Mouse (Mus musculus): ENCODE data around the gene Jakmip3. TPM values are rescaled to one million over a fixed set of nuclear protein-coding genes. Genes with fewer than 3 reads are reported as not detected.

Jakmip3 gene
- polyA plus RNA-seq, 1 experiment from 2014 or later: 0.14 TPM

- no peak overlapping the region for H3K4me3 ChIP-seq (ENCODE audit: low read depth, low read length)
- H3K4me2 ChIP-seq (replicated peaks; ENCODE audit: low read depth): no peak overlapping the region
- H3K9ac ChIP-seq (ENCODE audit: low read depth, low read length): no peak overlapping the region
- H3K36me3 ChIP-seq (ENCODE audit: control insufficient read depth, insufficient read depth): no peaks in the 10 kb centered on the region
- 74% methylated on average over 3 of the region's 3 CpGs for WGBS
- no peak for TF ChIP-seq CTCF (IDR thresholded peaks at IDR 0.05; ENCODE audit: low read depth)
- no peaks in the 10 kb centered on the region for H3K9me3 ChIP-seq (ENCODE audit: control insufficient read depth)
- no peaks in the 10 kb centered on the region for H3K4me1 ChIP-seq (replicated peaks; ENCODE audit: control insufficient read depth, insufficient read depth, low read length)
- ATAC-seq: no peak
- no peaks in the 10 kb centered on the region for H3K27me3 ChIP-seq (replicated peaks; ENCODE audit: control insufficient read depth, insufficient read depth, low read length)
- no peak overlapping the region for H3K27ac ChIP-seq (ENCODE audit: low read depth, low read length)
Measured at GRCm38 (mm10) chr7:139101826-139102225, 161.3 kb downstream of the Jakmip3 start.

DNA sequence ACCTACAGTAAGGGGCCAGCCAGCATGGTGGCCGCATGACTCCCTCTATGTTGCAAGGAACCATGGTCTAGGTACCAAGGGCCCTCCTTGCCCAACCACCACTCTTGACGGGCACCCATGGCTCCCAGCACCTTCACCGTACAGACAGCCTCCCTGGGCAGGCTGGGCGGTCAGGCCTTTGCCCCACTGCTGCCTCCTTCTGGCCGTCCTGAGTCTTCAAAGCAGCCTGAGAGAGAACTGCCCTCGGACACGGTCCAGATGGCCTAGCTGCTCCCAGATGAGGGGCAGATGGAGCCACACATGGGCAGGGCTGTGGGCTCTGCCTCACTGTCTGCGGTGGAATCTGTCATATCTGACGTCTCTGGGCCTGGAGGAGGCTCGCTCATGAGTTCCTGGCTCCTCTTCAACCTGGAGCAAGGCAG is 163.4 kb downstream of the Jakmip3 start:
- Histone ChIP-seq H3K9ac (ENCODE audit: low read depth, low read length) (no peak overlapping the region), H3K9me3 (ENCODE audit: control insufficient read depth) (no peaks in the 10 kb centered on the region), H3K36me3 (ENCODE audit: control insufficient read depth, insufficient read depth) (no peaks in the 10 kb centered on the region; the same call in 1 of the 2 replicates), H3K4me3 (ENCODE audit: low read depth, low read length) (no peak overlapping the region), H3K4me2 (replicated peaks; ENCODE audit: low read depth) (no peak overlapping the region), H3K27me3 (replicated peaks; ENCODE audit: control insufficient read depth, insufficient read depth, low read length) (no peaks in the 10 kb centered on the region), H3K4me1 (replicated peaks; ENCODE audit: control insufficient read depth, insufficient read depth, low read length) (no peaks in the 10 kb centered on the region), H3K27ac (ENCODE audit: low read depth, low read length) (no peak overlapping the region)
- no peak for ATAC-seq
- peak; percentile 51 for TF ChIP-seq CTCF (IDR thresholded peaks at IDR 0.05; ENCODE audit: low read depth)
- WGBS: 63% methylated on average over 10 of the region's 10 CpGs

GRCm38 (mm10) chr7:139105076-139105475 is 164.5 kb downstream of the Jakmip3 start:
- H3K27ac ChIP-seq (ENCODE audit: low read depth, low read length): no peak overlapping the region
- WGBS: 81% methylated on average over 5 of the region's 5 CpGs

DNA sequence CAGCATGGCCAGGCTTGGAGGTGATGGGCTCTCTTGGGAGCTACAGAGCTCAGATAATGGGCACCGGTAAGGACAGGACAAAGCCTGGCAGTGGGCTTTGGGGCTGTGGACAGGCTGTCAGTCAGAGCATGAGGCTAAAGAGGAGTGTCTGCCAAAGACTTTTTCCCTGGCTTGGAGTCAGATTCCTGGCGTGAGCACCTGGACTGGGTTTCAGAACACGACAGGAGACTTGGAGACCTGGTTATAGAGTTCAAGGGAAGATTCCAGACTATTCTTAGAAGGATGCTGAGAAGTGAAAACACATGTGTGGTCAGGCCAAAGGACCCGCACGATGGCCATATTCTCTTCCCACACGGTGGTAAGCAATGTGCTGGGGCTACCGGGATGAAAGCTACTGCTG is 165.2 kb downstream of the Jakmip3 start:
- TF ChIP-seq CTCF (IDR thresholded peaks at IDR 0.05; ENCODE audit: low read depth): no peak
- no peaks in the 10 kb centered on the region; the same call in 1 of the 2 replicates for H3K36me3 ChIP-seq (ENCODE audit: control insufficient read depth, insufficient read depth)
- 89% methylated on average over 7 of the region's 7 CpGs for WGBS
- H3K27me3 ChIP-seq (replicated peaks; ENCODE audit: control insufficient read depth, insufficient read depth, low read length): no peaks in the 10 kb centered on the region
- no peaks in the 10 kb centered on the region for H3K4me1 ChIP-seq (replicated peaks; ENCODE audit: control insufficient read depth, insufficient read depth, low read length)
- H3K27ac ChIP-seq (ENCODE audit: low read depth, low read length): no peak overlapping the region
- H3K4me3 ChIP-seq (ENCODE audit: low read depth, low read length): no peak overlapping the region
- no peak overlapping the region for H3K4me2 ChIP-seq (replicated peaks; ENCODE audit: low read depth)
- no peak for ATAC-seq
- no peak overlapping the region for H3K9ac ChIP-seq (ENCODE audit: low read depth, low read length)
- H3K9me3 ChIP-seq (ENCODE audit: control insufficient read depth): no peaks in the 10 kb centered on the region

More at GRCm38 (mm10) chr7:139105076-139105475, 164.5 kb downstream of the Jakmip3 start:
- no peak overlapping the region for H3K4me2 ChIP-seq (replicated peaks; ENCODE audit: low read depth)
- H3K36me3 ChIP-seq (ENCODE audit: control insufficient read depth, insufficient read depth): no peaks in the 10 kb centered on the region; the same call in 1 of the 2 replicates
- H3K9me3 ChIP-seq (ENCODE audit: control insufficient read depth): no peaks in the 10 kb centered on the region
- no peak overlapping the region for H3K9ac ChIP-seq (ENCODE audit: low read depth, low read length)
- no peak for TF ChIP-seq CTCF (IDR thresholded peaks at IDR 0.05; ENCODE audit: low read depth)
- H3K27me3 ChIP-seq (replicated peaks; ENCODE audit: control insufficient read depth, insufficient read depth, low read length): no peaks in the 10 kb centered on the region
- H3K4me1 ChIP-seq (replicated peaks; ENCODE audit: control insufficient read depth, insufficient read depth, low read length): no peaks in the 10 kb centered on the region
- H3K4me3 ChIP-seq (ENCODE audit: low read depth, low read length): no peak overlapping the region
- ATAC-seq: no peak

GRCm38 (mm10) chr7:139107908-139108650 is 167.5 kb downstream of the Jakmip3 start:
- H3K27me3 ChIP-seq (replicated peaks; ENCODE audit: control insufficient read depth, insufficient read depth, low read length): no peaks in the 10 kb centered on the region
- 78% methylated on average over 9 of the region's 9 CpGs for WGBS
- no peak for ATAC-seq

DNA sequence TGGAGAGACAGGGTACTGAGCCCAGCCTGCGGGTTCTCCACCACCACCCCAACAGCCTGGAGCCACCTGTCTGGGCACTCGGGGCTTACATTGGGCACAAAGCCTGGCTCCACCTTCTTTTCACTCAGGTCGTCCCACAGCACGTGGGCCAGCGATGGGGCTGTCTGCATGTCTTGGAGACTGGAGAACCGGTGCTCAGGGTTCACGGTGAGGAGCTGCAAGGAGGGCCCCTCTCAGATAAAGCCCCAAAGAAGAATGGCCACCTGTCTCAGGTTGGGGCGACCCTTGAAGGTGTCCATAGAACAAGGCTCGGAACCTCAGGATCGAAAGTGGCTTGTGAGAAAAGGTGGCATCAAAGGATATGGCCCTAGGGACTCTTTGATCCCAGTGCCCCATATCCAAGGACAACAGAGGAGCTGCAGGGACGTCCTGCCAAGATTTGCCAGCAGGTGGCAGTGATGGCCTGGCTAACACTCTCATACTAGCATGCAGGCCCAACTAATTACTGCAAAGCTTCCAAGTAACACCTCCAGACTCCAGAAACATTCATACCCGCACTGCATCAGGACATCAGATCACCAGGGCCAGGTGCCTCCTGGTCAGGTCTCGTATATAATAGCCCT is 178.7 kb downstream of the Jakmip3 start:
- H3K27ac ChIP-seq (ENCODE audit: low read depth, low read length): no peak overlapping the region
- peak; percentile 49; the same call in 1 of the 2 replicates for ATAC-seq
- TF ChIP-seq CTCF (IDR thresholded peaks at IDR 0.05; ENCODE audit: low read depth): peak; percentile 94
- no peaks in the 10 kb centered on the region for H3K9me3 ChIP-seq (ENCODE audit: control insufficient read depth)
- no peak overlapping the region for H3K4me2 ChIP-seq (replicated peaks; ENCODE audit: low read depth)
- H3K4me1 ChIP-seq (replicated peaks; ENCODE audit: control insufficient read depth, insufficient read depth, low read length): no peaks in the 10 kb centered on the region
- no peak overlapping the region for H3K4me3 ChIP-seq (ENCODE audit: low read depth, low read length)
- H3K36me3 ChIP-seq (ENCODE audit: control insufficient read depth, insufficient read depth): no peaks in the 10 kb centered on the region
- H3K27me3 ChIP-seq (replicated peaks; ENCODE audit: control insufficient read depth, insufficient read depth, low read length): no peaks in the 10 kb centered on the region
- 37% methylated on average over 13 of the region's 13 CpGs for WGBS
- H3K9ac ChIP-seq (ENCODE audit: low read depth, low read length): no peak overlapping the region

More at GRCm38 (mm10) chr7:139107908-139108650, 167.5 kb downstream of the Jakmip3 start:
- Histone ChIP-seq H3K27ac (ENCODE audit: low read depth, low read length) (no peak overlapping the region), H3K9ac (ENCODE audit: low read depth, low read length) (no peak overlapping the region), H3K4me1 (replicated peaks; ENCODE audit: control insufficient read depth, insufficient read depth, low read length) (no peaks in the 10 kb centered on the region), H3K9me3 (ENCODE audit: control insufficient read depth) (no peaks in the 10 kb centered on the region), H3K36me3 (ENCODE audit: control insufficient read depth, insufficient read depth) (no peaks in the 10 kb centered on the region; the same call in 1 of the 2 replicates), H3K4me2 (replicated peaks; ENCODE audit: low read depth) (no peak overlapping the region), H3K4me3 (ENCODE audit: low read depth, low read length) (no peak overlapping the region)
- no peak for TF ChIP-seq CTCF (IDR thresholded peaks at IDR 0.05; ENCODE audit: low read depth)
